Mouse (Mus musculus): ENCODE results near the gene Arhgap18.

GRCm38 (mm10) chr10:26903781-26904180 is 150.6 kb downstream of the Arhgap18 start:
- no peak for TF ChIP-seq TCF12 (IDR thresholded peaks at IDR 0.05; ENCODE audit: insufficient read depth, poor library complexity, severe bottlenecking)
- no peak for TF ChIP-seq POLR2A (IDR thresholded peaks at IDR 0.05; ENCODE audit: insufficient read length, low read depth)
- TF ChIP-seq USF1 (IDR thresholded peaks at IDR 0.05; ENCODE audit: low read depth), result no peak
- TF ChIP-seq MYOD1 (IDR thresholded peaks at IDR 0.05; ENCODE audit: control insufficient read depth in 1 of 3, insufficient read length in 2 of 3, low read depth in 2 of 3), result no peak
- no peak for TF ChIP-seq POLR2AphosphoS2 (IDR thresholded peaks at IDR 0.05; ENCODE audit: insufficient read length, low read depth)
